Mouse (Mus musculus) intestine, embryonic 15.5 days (tissue): ENCODE data around the gene Sgk2. TPM values are rescaled to one million over a fixed set of nuclear protein-coding genes. Genes with fewer than 3 reads are reported as not detected.
"Not testable (repeated sequence)": the region's sequence is repeated elsewhere in the genome, so short reads cannot be mapped to it uniquely, and the experiment has no call there.

Source experiments
- ATAC-seq: fragments of 200-750 bp; cut with Nextera tagmentation; 2 replicates; pipeline ENCODE4 v1.8.0; 2017; ENCODE audit warnings: moderate TSS enrichment, moderate library complexity
- H3K27ac ChIP-seq: fragments of 300-500 bp; sonication (generic); 2 replicates; pipeline ENCODE4 v1.5.1; 2015; ENCODE audit warnings: mild to moderate bottlenecking, inconsistent platforms
- H3K27me3 ChIP-seq: fragments of 300-500 bp; sonication (generic); replicated peaks from 2 replicates; pipeline ENCODE4 v1.6.1; 2015; ENCODE audit warnings: inconsistent platforms
- H3K36me3 ChIP-seq: fragments of 300-500 bp; sonication (generic); 2 replicates; pipeline ENCODE4 v1.6.1; 2015; ENCODE audit warnings: inconsistent platforms
- H3K4me1 ChIP-seq: fragments of 300-500 bp; sonication (generic); replicated peaks from 2 replicates; pipeline ENCODE4 v1.6.1; 2015; ENCODE audit warnings: inconsistent platforms
- H3K4me2 ChIP-seq: fragments of 300-500 bp; sonication (generic); replicated peaks from 2 replicates; pipeline ENCODE4 v1.6.1; 2015; ENCODE audit warnings: mild to moderate bottlenecking, inconsistent platforms
- H3K4me3 ChIP-seq: fragments of 300-500 bp; sonication (generic); replicated peaks from 2 replicates; pipeline ENCODE4 v1.5.1; 2015; ENCODE audit warnings: inconsistent platforms
- H3K9ac ChIP-seq: fragments of 300-500 bp; sonication (generic); 2 replicates; pipeline ENCODE4 v1.6.1; 2015; ENCODE audit warnings: inconsistent platforms
- H3K9me3 ChIP-seq: fragments of 300-500 bp; sonication (generic); 2 replicates; pipeline ENCODE4 v1.6.1; 2016; ENCODE audit warnings: inconsistent platforms
- WGBS: fragments of 180-500 bp; shearing (Covaris S2); methylation state at CpG from one replicate; pipeline ENCODE4 v1.1.7; 2015; 5-methylcytosine and 5-hydroxymethylcytosine counted together
- polyA plus RNA-seq: library from polyadenylated mRNA; unstranded; fragments of >200 nt; fragmentation: Nextera tagmentation; extraction: Ambion mirVana; gene quantifications from 2 replicates; pipeline ENCODE4 v1.2.1, GENCODE M21; 2015

Gene Sgk2
- polyA plus RNA-seq, 1 experiment from 2014 or later, result 0.85 TPM

DNA sequence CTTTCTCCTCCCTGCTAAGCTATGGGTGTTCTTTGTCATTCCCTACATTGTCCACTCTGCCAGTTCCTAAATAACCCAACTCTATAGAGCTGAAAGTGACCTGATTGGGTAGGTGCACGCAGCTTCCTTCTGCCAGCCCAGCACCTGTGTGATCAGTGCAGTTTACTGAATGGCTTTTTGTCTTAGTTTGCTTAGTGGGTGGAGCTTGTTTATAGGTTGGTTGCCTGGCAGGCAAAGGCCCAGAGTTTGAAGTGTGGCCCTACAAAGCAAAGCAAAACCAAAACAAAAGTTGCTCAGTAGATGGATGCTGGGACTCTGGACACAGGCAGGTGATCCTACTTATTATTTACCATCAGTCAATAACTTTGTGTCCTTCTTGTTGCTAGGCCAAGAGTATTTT lies 64.6 kb downstream of the Sgk2 start:
- Histone ChIP-seq H3K27ac (no peak overlapping the region), H3K27me3 (no peaks in the 10 kb centered on the region), H3K4me2 (no peak overlapping the region), H3K4me1 (peaks cover 20% of the 10 kb centered on the region), H3K9ac (no peak overlapping the region), H3K36me3 (no peaks in the 10 kb centered on the region), H3K9me3 (no peaks in the 10 kb centered on the region), H3K4me3 (no peak overlapping the region)
- no peak for ATAC-seq
- WGBS, result 64% methylated on average over 1 of the region's 1 CpGs

- Histone ChIP-seq H3K4me1 (peaks cover 20% of the 10 kb centered on the region), H3K9me3 (no peaks in the 10 kb centered on the region), H3K36me3 (no peaks in the 10 kb centered on the region), H3K27me3 (no peaks in the 10 kb centered on the region), H3K27ac (no peak overlapping the region), H3K4me3 (no peak overlapping the region), H3K4me2 (no peak overlapping the region), H3K9ac (no peak overlapping the region)
- WGBS, result 44% methylated on average over 4 of the region's 4 CpGs
- no peak for ATAC-seq
Measured at GRCm38 (mm10) chr2:163052101-163052500, 65.0 kb downstream of the Sgk2 start.

DNA sequence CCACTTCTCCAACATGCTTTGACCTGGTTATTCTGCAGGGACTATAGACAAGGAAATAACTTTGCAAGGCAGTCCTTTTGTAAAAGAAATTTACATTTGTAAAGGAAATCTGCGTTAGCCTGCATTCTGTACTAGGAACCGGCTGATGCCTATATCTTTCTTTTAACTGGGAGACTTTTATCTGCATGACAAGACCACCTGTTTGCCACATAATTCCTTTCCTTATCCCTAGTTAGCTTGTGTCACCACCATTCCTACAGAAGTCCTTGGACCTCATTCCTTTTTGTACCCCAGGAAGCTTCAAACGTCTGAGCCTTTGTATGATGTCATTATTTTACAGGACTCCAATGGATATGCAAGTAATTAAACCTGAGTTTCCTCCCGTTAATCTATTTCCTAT lies 65.7 kb downstream of the Sgk2 start:
- no peaks in the 10 kb centered on the region for H3K27me3 ChIP-seq
- no peak overlapping the region for H3K9ac ChIP-seq
- ATAC-seq, result no peak
- no peaks in the 10 kb centered on the region for H3K36me3 ChIP-seq
- H3K4me3 ChIP-seq, result no peak overlapping the region
- WGBS, result 78% methylated on average over 4 of the region's 4 CpGs
- H3K4me2 ChIP-seq, result no peak overlapping the region
- no peak overlapping the region for H3K27ac ChIP-seq
- H3K9me3 ChIP-seq, result no peaks in the 10 kb centered on the region
- H3K4me1 ChIP-seq, result peaks cover 20% of the 10 kb centered on the region

DNA sequence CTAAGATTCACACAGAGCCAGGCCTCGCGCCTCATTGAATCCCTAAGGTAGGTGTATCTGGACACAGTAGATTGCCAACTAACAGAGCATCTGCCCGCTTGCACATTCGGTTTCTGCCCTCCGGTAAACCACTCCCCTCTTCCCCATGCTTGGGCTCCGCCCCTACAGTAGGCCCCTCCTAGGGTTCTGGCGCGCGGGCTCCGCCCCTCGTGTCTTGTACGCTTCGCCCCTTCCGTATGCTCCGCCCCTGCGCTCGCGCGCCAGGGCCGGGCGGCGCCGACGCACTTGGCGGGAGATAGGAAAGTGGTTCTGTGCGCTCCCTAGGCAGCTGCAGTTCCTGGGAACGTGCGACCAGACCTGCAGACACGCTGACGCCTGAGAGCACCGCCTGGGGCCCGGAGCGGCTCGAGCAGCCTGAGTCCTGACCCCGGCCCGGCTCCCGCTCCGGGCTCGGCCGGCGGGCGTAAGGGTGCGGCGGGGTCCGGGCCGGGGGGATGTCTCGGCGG lies 67.3 kb downstream of the Sgk2 start, which contains the start of gene Mybl2:
TSS of gene Mybl2 (plus strand) at position 353 of the 506 bp plus-strand sequence.
- Histone ChIP-seq H3K27ac (peak within 1 kb of the TSS; percentile 62; the same call in 1 of the 2 replicates), H3K4me3 (peak within 1 kb of the TSS; percentile 70), H3K4me2 (peak within 1 kb of the TSS; percentile 99), H3K36me3 (no peaks in the 10 kb centered on the region), H3K27me3 (no peaks in the 10 kb centered on the region), H3K9me3 (no peaks in the 10 kb centered on the region), H3K9ac (peak within 1 kb of the TSS; percentile 57), H3K4me1 (peaks cover 20% of the 10 kb centered on the region)
- peak; percentile 99 for ATAC-seq
- WGBS, result under 1% methylated on average over 48 of the region's 48 CpGs

DNA sequence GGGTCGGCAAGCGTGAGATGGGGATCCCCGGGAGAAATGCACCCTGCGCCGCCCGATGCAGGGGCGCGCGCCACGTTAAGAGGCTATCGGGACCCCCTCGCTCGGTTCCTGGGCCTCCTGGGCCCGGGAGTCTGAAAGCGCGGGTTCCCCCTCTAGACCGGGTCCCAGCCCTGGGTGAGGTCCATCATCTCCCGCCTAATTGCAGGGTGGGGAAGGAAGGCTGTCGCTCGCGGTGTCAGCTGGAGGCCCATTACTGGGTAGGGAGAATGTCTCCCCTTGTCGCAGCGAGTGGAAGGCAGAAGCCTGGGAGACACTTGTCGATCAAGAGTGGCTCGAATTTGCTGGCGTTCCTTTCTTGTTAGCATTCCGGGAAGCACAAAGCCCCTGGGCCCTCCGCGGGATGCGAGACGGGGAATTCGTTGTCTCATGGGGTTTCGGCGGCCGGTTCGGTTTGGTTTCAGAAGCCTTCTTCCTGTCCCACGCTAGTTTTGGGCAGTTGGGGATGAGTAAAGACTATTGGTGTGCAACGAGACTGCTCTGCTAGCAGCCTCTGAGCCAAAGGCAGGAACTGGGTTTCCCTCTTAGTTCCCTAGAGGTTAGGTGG lies 67.9 kb downstream of the Sgk2 start:
- Histone ChIP-seq H3K27me3 (no peaks in the 10 kb centered on the region), H3K9ac (peak overlapping the region; percentile 57), H3K27ac (peak overlapping the region; percentile 62; the same call in 1 of the 2 replicates), H3K4me3 (peak overlapping the region; percentile 70), H3K4me1 (peaks cover 20% of the 10 kb centered on the region), H3K36me3 (no peaks in the 10 kb centered on the region), H3K4me2 (peak overlapping the region; percentile 99), H3K9me3 (no peaks in the 10 kb centered on the region)
- under 1% methylated on average over 38 of the region's 38 CpGs for WGBS
- ATAC-seq, result peak; percentile 69

DNA sequence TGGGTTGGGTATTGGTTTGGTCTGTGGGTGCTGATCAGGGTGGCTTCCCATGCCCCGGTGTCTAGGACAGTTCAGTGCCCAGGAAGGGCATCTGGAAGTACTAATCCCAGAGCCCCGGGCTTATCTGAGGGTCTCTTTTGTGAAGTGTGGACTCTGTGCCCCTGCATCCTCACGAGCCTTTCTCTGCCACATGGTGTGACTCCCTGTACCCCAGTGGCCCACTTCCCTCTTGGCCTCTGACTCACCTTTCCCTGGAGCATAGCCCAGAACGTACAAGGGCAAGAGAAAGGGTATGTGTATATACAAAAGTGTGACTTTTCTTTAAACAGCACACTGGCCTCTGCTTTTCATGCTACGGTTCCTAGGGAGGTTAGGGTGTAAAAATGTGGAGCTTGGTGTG lies 68.6 kb downstream of the Sgk2 start:
- WGBS, result 29% methylated on average over 5 of the region's 5 CpGs
- no peaks in the 10 kb centered on the region for H3K27me3 ChIP-seq
- H3K36me3 ChIP-seq, result no peaks in the 10 kb centered on the region
- H3K9me3 ChIP-seq, result no peaks in the 10 kb centered on the region
- peak overlapping the region; percentile 57 for H3K9ac ChIP-seq
- peak overlapping the region; percentile 99 for H3K4me2 ChIP-seq
- ATAC-seq, result no peak
- H3K4me1 ChIP-seq, result peaks cover 20% of the 10 kb centered on the region
- H3K4me3 ChIP-seq, result peak overlapping the region; percentile 70
- H3K27ac ChIP-seq, result no peak overlapping the region

DNA sequence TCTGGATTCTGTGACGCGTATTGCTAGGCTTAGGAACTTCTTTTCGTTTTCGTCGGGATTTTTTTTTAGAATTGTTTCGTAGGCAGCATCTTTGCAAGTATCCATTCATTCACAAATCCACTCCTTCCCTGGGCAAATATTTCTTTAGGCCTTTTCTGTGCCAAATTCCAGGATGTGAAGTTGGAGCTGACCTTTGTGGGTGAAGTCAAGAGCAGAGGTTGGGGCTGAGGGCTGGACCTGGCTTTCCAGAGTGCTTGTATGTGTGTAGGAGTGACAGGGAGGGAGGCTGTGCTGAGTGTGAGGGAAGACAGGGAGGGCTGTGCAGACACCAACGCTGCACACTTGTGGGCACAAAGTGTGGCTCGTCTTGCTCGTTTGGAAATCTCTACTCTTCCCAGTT lies 69.5 kb downstream of the Sgk2 start:
- no peaks in the 10 kb centered on the region for H3K27me3 ChIP-seq
- no peak for ATAC-seq
- no peak overlapping the region for H3K9ac ChIP-seq
- no peak overlapping the region for H3K4me2 ChIP-seq
- 84% methylated on average over 9 of the region's 9 CpGs for WGBS
- H3K36me3 ChIP-seq, result no peaks in the 10 kb centered on the region
- H3K27ac ChIP-seq, result no peak overlapping the region
- no peak overlapping the region for H3K4me3 ChIP-seq
- H3K4me1 ChIP-seq, result peaks cover 20% of the 10 kb centered on the region
- H3K9me3 ChIP-seq, result no peaks in the 10 kb centered on the region

DNA sequence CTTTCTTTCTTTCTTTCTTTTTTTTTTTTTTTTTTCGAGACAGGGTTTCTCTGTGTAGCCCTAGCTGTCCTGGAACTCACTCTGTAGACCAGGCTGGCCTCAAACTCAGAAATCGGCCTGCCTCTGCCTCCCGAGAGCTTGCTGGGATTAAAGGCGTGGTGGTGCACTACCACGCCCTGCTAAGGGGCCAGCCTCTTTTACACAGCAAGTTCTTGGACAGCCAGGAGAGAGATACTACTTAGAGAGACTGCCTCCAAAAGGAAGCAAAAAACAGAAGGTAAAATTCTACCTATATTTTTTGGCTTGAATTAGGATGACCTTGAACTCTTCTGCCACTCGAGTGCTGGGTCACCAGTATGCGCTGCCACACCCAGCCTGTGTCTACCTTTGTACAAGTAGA lies 71.9 kb downstream of the Sgk2 start:
- not testable (repeated sequence) for H3K4me3 ChIP-seq, H3K9me3 ChIP-seq, H3K27me3 ChIP-seq, H3K27ac ChIP-seq, H3K4me2 ChIP-seq, H3K9ac ChIP-seq, ATAC-seq, H3K36me3 ChIP-seq
- WGBS, result 87% methylated on average over 7 of the region's 7 CpGs
- peaks cover 17% of the 10 kb centered on the region for H3K4me1 ChIP-seq

GRCm38 (mm10) chr2:163060630-163061029 lies 73.5 kb downstream of the Sgk2 start:
- H3K4me2 ChIP-seq, result no peak overlapping the region
- H3K9ac ChIP-seq, result no peak overlapping the region
- H3K27me3 ChIP-seq, result no peaks in the 10 kb centered on the region
- H3K4me3 ChIP-seq, result no peak overlapping the region
- H3K27ac ChIP-seq, result no peak overlapping the region
- 85% methylated on average over 6 of the region's 6 CpGs for whole genome bisulfite sequencing
- no peaks in the 10 kb centered on the region for H3K9me3 ChIP-seq
- 0 out of 2 replicates have a peak, but pooled peaks cover 3% of the 10 kb centered on the region for H3K36me3 ChIP-seq
- peaks cover 7% of the 10 kb centered on the region; the same call in 1 of the 2 replicates for H3K4me1 ChIP-seq
- ATAC-seq, result no peak

DNA sequence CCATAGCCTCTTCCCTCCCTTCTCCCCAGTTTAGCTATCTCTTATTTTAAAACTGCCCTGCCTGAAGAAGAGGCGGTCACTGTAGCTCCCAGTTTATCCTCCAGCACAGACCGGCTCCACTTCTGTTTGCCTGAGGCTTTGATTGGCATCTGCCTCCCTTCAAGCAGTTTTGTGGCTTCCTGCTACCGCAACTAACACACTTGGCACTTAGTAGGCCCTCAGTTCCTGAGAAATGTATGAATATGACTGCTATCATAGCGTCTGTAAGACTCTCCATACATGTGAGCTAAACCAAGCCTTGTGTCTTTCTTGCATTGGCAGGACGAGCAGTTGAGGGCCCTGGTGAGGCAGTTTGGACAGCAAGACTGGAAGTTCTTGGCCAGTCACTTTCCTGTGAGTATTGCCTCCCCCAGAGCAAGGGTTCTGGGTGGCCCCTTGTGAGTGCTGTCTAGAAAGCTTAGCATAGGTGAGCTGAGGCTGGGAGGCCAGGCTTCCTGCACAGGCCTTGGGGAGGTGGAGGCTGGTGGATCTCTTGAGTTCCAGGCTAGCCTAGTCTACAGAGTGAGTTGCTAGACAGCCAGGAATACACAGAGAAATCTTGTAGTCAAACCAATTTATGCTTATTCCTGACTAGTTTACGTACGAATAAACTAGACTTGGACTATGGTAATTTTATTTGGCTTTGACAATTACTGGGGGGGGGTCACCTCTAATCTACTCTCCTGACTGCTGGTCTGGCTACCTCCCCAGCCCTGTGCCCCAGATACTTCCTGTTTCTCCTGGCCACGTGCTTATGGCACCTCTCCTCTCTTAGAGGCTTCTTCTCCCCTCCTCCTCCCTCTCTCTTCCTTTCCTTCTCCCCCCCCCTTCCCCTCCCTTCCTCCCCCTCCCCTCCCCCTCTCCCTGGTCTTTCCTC lies 74.3 kb downstream of the Sgk2 start:
- 77% methylated on average over 8 of the region's 8 CpGs for WGBS
- Histone ChIP-seq H3K9ac (no peak overlapping the region), H3K27me3 (no peaks in the 10 kb centered on the region), H3K9me3 (no peaks in the 10 kb centered on the region), H3K4me2 (no peak overlapping the region), H3K27ac (no peak overlapping the region), H3K4me3 (no peak overlapping the region), H3K36me3 (0 out of 2 replicates have a peak, but pooled peaks cover 3% of the 10 kb centered on the region), H3K4me1 (no peaks in the 10 kb centered on the region)
- ATAC-seq, result no peak

- no peak for ATAC-seq
- H3K27me3 ChIP-seq, result no peaks in the 10 kb centered on the region
- 0 out of 2 replicates have a peak, but pooled peaks cover 3% of the 10 kb centered on the region for H3K36me3 ChIP-seq
- H3K4me2 ChIP-seq, result no peak overlapping the region
- no peaks in the 10 kb centered on the region for H3K9me3 ChIP-seq
- H3K9ac ChIP-seq, result no peak overlapping the region
- no peaks in the 10 kb centered on the region for H3K4me1 ChIP-seq
- H3K27ac ChIP-seq, result no peak overlapping the region
- whole genome bisulfite sequencing, result 83% methylated on average over 6 of the region's 6 CpGs
- no peak overlapping the region for H3K4me3 ChIP-seq
Measured at GRCm38 (mm10) chr2:163062119-163062508, 75.0 kb downstream of the Sgk2 start.
